Mouse (Mus musculus): ENCODE data around the gene Dgkg. TPM values are rescaled to one million over a fixed set of nuclear protein-coding genes. Genes with fewer than 3 reads are reported as not detected.

The Dgkg gene
- total RNA-seq, 2 experiments from 2014 or later: 33.4 to 35.3 TPM

DNA sequence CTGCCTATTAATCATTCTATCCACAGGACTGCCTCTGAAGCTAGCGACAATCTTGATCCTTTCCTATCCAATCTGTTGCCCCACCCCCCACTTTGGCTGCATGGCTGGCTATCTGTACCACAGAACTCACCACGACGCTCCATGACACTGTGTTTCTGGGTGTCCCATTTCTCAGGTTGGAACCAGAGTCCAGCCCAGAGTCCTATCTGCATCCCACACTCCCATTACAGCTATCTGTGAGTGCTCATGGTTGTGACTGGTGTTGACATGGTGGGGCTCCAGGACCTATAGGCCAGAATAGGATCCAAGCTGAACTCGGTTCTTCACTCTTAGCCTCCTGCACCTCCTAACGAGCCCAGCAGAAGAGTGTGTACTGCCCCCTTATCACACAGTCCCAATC is 107.7 kb downstream of the Dgkg start:
- ATAC-seq (ENCODE audit: poor library complexity, severe bottlenecking): no peak

DNA sequence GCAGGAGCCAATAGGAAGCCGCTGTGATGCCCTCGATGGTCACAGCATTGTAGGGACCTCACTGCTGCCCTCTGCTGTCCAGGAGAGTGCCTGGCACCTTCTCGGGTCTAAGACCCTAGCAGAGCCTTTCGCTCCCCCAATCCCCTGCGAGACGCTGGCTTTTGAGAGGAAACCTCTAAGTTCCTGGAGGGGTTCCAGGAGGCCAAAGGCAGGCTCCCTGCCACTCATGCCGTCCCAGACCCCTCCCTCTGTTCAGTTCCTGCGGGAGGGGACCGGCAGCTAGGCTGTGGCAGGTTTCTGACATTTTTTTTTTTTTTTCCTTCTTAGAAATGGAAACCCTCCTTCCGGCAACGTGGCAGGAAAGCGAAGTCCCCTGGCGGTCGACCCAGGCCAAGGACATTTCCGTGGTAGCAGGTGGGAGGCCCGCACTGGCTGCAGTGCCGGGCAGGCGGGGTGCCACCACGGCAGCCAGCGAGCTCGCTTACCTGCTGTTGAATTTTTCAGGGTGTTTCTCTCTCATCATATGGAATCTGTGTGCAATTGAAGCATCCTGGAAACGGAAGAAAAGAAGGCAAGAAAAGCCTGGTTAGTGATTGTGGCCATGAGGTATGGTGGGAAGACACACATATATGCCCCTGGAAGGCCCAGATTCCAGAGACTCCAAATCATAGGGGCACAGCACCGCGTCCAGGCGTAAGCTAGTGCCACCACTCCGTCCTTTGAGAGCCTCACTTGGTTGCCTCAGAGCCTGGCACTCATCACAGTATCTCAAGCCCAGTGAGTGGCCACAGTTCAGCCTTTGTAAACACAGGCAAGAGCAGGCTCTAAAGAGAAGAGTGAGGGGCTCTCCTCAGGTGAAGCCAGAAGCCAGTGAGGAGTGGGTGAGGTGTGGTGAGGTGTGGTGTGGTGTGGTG is 108.6 kb downstream of the Dgkg start:
- ATAC-seq (ENCODE audit: poor library complexity, severe bottlenecking): peak; percentile 82

DNA sequence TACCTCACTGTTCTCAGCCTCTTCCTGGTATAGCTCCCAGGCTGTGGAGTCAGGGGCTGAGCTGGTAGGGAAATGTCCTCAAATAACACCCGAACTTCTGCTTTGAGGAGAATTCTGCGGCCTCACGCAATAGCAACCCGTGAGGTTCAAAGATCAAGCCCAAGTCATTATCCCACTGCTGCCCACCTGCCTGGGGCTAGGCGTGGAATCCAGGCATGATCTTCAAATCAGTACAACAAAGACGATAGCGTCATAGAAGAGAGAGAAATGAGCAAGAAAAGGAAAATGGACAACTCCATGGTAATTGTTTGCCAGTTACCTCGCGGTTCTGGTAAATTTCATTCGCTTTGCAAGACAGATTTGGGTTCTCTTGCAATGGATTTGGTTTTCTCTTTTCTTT is 109.3 kb downstream of the Dgkg start:
- ATAC-seq (ENCODE audit: poor library complexity, severe bottlenecking): peak; percentile 40

DNA sequence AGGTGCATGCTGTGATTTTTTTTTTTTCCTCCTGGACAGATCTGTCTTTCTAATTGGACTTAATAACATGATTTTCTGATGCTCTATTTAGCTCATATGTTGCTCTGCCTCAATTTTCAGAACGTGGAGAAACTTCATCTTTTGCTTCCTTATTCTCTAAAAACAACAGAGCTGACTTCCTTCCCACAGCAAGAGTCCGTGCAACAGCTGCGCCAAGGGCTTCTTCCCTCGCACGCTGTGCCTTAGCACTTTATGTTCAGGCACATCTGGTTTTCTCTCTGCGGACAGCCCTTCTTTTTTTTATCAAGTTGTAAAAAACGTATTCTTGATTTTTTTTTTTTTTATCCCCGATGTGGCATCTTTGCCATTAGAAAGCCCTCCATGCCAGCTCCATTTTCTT is 111.2 kb downstream of the Dgkg start:
- no peak for ATAC-seq (ENCODE audit: poor library complexity, severe bottlenecking)

DNA sequence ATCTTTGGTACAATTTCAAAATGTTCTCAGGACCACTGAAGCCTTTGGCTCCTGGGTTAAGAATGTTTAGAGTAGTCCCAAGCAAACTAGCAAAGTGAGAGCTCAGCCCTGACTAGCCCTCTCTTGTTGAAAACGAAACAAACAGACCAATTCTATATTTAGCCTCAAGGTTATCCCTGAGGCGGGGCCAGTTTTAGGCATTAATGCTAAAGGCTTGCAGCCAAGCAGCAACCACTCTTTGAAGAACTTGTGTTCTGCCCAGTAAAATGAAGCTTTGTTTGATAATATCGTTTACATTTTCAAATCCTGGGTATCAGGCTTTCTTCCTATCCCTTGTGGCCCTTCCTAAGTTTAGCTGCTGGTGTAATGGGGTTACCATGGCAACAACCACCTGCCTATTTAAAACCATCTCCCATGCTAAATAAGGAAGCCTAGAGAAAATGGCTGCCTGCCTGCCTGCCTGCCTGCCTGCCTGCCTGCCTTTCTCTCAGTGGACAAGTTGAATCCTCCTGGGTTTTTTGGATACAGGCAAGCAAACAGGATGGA is 111.9 kb downstream of the Dgkg start:
- peak; percentile 25; the same call in 1 of the 2 replicates for ATAC-seq (ENCODE audit: poor library complexity, severe bottlenecking)

DNA sequence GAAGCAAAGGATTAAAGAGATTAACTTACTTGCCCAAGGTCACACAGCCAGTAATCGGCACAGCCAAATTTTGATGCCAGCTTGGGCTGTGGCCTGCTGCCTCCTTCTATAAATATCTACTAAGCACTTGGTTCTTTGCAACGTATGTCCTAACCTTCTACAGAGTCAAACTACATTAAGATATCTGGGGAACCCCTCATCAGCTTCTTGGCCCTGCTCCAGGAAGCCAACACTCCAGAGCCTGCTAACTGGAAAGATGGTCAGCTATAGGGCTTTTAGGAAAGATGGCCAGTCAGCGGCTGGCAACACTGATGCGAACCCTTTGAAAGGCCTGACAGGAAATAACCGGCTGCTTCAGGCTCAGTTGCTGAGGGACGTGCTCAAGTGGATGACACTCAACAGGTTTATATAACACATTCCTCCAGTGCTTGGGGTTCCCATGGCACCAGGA is 114.3 kb downstream of the Dgkg start:
- no peak for ATAC-seq (ENCODE audit: poor library complexity, severe bottlenecking)

DNA sequence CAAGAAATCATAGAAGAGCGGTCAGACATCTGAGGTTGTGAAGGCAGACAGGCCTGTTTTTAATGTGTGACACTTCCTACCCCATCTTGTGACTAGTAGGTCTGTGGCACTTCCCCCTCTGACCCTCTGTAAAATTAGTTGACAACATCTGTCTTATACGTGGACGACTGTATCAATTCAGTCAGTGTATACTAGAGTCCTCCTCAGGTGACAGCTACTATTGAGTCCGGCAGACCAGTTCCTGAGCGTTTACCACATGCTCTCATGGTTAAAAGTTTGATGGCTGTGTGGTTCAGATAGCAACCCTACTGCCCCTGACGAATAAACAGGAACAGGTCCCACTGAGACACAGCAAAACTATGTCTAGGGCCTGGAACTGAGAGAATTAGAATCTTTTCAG is 117.7 kb downstream of the Dgkg start:
- ATAC-seq (ENCODE audit: poor library complexity, severe bottlenecking): no peak

DNA sequence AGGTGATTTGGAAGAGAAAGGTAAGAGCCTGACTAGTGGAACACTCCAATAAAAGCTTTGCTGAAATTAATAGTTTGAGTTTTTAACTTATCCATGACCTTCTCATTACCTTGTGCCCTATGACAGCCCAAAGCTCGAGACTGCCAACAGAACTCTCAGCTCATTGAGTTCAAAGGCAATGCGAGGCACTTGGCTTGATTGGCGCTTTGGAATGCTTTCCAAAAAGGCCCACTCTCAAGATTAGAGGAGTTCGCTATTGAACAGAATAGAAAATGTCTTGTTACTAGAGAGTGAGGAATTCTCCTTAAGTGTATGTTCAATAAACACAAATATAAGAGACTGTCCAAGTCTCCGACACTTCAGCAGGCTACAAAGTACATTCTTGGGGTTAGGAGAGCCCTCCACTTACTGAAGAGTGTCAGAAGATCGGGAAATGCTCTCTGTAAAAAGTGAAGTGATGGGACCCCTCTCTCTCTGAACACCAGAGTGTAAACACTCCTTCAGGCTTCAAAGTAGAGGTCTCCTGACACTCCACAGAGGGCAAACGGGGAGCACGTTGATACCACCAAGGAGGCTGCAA is 120.3 kb downstream of the Dgkg start:
- ATAC-seq (ENCODE audit: poor library complexity, severe bottlenecking): no peak

DNA sequence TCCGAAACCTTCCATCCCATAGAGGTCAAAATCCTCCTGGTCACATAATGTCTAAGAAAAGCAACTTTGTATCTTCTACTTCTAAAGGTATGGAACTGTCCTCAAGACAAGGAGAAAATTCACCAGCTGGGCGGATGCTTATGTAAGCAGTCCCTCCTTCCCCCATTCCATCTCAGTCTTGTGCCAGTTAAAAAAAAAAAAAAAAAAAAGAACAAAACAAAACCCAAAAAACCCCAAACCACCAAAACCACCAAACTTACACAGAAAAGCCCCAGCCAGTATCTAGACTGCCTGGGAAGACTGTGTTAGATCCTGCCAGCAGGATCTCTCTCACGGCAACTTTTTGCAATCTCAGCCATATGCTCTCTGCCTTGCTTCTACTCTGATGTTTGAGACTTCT is 123.9 kb downstream of the Dgkg start:
- no peak for ATAC-seq (ENCODE audit: poor library complexity, severe bottlenecking)

DNA sequence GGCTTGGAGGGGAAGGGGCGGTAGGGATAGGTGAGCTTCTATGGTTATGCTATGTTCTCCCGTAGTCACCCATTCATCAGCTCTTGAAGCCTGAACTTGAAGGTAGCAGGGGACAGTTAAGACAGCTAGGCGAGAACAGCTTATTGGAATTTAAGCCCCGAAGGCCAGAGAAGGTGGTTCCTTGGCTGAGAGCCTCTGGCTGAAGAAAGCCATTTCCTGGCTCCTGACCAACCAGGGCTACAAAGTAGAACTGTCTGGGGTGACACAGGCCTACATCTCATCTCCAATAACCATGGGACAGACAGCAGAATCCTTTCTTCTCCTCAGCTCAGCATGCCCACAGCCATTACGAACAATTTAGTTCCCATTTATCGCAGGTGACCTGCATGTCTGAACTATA is 125.2 kb downstream of the Dgkg start:
- no peak for ATAC-seq (ENCODE audit: poor library complexity, severe bottlenecking)

DNA sequence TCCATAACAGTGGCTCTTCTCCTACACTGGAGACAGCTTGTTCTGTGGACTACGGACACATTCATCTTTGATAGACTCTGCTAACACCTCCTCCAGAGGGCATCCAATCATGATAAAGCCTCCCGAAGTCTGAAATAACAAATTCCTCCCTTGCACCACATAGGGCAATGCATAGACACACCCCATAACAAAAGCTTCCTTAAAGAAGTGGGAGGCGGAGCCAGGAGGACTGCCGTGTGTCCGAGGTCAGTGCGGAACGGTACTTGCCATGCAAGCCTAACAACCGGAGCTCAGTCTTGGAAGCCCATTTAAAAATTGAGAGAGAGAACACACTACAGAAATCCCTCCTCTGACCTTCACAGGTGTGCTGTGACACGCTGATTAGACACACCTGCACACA is 126.0 kb downstream of the Dgkg start:
- no peak for ATAC-seq (ENCODE audit: poor library complexity, severe bottlenecking)

DNA sequence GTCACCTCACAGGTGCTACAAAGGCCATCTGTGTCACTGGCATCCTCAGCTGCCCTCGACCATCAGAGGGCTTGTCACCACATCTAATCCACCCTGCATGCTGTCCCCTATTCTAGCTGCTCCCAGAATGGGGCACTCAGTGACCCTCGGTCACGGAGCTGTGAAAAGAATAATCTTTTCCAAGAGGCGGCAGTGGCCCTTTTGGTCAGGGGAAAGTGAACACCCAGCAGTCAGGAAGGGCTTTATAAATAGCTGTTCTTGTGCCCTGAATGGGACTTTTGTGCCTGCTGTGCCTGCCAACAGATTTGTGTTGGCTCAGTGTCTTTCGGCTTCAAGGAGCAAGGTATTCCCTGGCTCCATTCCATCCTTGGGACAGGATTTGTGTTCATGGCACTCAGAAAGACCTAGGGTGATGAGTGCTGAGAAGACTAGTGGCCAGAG is 129.5 kb downstream of the Dgkg start:
- ATAC-seq (ENCODE audit: poor library complexity, severe bottlenecking): no peak

DNA sequence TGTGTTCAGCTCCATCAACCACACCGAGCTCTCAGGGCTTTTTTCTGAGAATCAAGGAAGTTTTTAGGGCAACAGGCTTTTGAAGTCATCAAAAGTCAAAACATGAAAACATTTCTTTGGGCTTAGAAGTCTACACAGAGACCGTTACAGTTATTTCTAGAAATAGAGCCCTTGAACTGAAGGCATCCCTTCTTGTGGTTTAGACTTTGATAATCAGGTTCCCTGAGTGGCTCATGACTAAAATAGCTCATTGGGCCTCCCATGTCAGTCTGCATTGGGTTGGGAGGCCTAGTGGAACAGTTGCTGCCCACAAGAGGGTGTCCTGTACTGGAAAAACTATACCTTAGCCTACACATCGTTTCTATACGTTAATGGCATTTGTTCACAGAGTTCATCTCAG is 130.6 kb downstream of the Dgkg start:
- ATAC-seq (ENCODE audit: poor library complexity, severe bottlenecking): no peak

DNA sequence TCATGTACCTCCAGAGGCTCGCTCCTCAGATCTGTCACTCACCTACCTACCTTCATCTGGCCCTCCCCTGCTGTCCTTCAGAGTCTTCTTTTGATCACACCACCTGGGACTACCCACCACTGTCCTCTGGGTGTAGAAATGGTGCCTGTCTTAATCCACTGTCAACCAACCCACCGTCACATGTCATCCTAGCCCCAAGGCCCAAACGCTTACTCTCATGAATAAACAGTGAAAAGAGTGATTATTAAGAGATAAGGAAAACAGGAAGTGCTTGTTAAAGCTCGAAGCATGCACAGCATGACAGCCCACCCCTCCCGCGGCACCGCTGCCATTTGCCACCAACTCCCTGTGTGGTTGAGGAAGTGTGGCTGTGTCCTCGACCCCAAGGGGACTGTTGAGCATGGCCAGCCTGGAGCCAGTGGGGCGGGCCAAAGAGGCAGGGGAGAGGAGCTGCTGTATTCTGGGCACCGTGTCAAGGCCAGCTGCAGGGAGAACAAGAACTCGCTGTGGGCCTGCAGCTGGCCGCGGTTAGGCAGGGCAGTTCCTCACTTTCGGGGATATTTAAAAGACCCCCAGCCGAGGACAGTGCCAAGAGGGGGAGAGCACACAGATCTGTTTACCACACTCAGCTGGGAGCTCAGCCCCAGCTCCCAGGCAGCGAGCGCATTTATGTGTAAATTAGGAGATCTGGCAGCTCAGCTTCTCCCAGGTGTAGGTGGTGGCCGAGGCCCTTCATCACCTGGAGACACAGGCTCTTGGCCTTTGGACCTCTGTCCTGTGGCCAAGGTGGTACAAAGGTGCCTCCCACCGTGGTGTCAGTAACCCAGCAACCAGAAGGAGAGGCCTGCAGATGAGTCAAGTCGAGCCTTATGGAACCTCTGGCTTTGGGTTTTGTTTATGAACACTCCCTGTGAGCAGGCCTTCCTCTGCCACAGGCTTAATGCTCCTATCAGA is 139.3 kb downstream of the Dgkg start:
- peak; percentile 62 for ATAC-seq (ENCODE audit: poor library complexity, severe bottlenecking)

DNA sequence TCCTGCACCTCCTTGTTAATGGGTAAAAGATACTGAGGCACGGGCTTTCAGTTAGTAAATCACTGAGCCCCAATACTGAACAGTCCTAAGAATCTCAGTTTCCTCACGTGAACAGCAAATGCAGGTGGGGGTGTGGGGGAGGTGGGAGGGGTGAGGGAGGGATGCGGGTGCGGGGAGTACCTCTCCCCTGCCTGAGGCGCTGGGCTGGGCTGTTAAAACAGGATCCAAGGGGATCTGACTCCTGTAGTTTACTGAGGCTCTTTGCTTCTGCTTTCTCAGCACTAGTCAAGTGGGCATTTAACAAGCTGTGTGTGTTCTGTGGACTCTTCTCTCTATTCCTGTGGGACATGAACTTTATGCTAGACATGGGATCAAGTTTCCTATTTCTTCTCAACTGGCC is 141.5 kb downstream of the Dgkg start:
- ATAC-seq (ENCODE audit: poor library complexity, severe bottlenecking): no peak

DNA sequence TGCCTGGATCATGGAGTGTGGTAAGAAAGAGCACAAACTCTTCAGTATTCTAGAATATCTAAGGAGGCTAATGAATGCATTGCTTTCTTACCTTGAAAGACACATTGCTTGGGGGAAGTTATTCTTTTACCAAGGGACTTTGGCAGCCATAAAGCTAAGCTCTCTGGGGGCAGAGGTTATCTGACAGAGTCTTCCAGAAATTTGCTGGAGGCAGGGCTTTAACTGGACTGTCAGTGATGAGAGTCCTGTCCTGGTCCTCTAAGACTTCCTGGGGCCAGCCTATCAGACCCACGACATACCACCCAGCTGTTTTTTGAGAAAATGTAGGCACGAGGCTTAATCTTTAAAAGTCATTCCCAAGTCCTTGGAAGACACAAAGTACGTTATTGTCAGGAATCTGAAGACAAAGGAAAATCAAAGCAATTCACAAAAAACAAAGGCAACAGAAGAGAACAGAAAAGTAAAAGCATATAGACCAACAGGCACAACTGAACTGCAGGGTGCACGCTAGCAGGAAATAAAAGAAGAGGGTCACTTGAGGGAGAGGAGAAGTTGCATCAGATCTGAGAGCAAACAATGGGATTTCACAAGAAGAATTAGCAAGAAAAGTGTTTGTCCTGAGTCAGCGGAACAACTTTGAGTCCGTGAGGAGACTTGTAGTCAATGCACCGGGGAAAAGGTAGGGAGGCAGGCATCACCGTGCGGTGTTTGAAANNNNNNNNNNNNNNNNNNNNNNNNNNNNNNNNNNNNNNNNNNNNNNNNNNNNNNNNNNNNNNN is 146.0 kb downstream of the Dgkg start:
- ATAC-seq (ENCODE audit: poor library complexity, severe bottlenecking): no peak

DNA sequence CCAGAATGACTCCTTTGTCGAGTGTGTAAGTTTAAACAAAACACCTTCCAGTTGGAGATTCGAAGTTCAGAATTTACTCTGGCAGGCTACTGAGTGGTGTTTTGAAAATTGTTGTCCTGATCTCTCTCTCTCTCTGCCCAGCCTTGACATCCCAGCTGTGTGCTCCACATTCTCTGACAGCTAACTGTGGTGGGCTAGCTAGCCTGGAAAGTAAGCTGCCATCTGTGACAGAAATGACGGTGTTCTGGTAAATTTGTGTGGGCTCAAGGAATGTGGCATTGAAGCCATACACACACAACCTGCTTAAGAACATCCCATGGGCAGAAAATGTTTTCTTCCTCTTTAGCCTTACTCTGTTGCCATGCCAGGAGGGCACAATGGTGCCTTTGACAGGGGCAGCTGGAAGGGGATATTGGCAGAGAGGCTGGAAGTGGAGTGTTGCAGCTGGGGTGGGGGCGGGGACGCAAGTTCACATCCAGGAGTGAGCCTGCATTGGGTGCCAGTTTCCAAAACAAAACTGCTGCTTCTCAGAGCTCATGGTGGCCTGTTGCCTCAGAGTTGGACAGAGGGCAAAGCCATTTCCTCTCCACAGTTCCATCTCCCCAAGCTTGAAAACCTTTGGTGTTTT is 148.0 kb downstream of the Dgkg start:
- ATAC-seq (ENCODE audit: poor library complexity, severe bottlenecking): no peak

DNA sequence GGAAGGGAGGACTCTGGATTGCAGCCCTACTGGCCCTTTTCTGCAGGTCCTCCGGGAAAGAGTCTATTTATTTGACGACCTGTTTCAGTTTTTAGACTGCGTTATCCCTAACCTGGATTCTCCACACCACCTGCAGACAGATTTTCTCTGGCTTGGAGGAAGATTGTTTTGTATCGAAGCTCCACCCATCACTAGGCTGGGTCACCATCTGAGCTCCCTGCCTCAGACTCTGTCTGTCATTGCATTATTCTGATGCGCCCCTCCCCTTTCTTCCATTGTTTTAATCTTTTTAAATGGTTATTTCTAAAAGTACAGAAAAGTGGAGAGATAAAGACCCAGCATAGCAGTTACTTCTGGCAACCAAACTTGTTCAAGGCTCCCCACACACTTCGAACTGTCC is 151.4 kb downstream of the Dgkg start:
- no peak for ATAC-seq (ENCODE audit: poor library complexity, severe bottlenecking)

DNA sequence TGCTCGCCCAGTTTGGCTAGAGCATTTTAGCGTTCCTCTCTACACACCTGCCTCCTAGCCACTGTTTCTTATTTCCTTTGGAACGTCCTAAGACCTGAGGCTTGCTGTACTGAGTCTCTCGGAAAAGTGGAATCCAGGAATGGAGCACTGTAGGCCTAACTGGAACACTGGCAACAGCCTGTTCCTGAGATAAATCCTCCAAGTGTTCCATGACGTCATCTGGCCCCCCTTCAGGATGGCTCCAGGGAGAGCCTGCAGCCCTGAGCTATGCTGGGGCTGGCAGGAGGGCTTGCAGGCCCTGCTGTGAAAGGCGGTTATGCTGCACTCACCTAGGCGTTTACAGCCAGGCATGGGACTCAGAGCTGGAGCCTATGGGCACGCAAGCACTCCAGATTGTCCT is 152.2 kb downstream of the Dgkg start:
- ATAC-seq (ENCODE audit: poor library complexity, severe bottlenecking): no peak

DNA sequence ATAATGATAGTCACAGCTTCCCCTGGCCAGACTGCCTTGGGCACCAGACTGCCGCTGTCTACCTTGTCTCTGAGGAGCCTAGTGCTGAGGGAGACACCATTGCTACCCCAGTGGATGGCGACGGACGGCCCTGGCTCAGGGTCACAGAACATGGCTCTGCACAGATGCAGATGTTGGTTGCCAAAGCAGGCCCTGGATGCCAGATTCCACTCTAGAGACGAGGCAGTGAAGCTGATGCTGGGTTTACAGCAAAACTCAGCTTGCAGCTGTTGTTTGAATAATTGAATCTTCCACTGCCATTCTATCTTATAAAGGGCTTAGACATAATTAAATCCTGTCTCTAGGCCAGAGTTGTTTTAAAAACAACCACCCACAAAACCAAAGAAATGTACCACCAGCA is 153.0 kb downstream of the Dgkg start:
- no peak for ATAC-seq (ENCODE audit: poor library complexity, severe bottlenecking)

All from megakaryocyte, adult 5-6 weeks (primary cell).